ENCODE assay signal across 9 mouse cellular contexts in the genomic region with DNA sequence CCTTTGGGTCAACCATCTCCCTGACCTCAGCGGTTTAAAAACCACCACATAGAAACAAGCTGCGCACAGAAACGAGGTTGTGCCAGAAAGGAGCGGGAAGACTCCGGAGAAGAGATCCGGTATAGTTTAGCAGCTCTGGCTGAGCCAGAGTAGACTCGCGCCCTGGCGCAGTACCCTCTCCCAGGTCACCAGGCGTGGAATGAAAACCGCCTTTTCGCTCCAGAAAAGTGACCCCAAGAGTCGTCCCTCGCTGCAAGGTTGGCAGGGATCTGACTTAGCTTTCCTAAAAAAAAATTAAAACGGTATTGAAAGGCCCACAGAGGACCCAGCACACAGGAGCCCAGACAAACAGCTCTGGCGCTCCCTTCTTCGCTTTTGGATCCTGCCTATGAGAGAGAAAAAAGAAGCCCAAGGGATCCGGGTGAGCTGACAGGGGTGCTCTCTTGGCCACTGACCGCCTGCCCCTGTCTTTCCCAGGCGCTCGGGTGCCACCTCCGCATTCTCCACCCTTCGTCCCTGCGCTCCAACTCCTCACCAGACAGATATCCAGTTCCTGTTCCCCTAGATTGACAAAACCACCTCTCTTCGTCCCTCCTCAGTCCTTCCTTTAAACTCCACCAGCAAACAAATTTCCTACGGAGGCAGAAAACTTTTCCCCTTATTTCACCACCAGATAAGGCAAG. TPM values are rescaled to one million over a fixed set of nuclear protein-coding genes. Genes with fewer than 3 reads are reported as not detected.
A peak's percentile ranks its signal among the peaks of the same experiment; 100 is the strongest.
DNase-seq lines count a peak whose midpoint lies in the region; ATAC-seq and TF ChIP-seq lines count a peak whose summit lies in the region.
"Had no signal": no experiment of that assay in that cellular context is flagged by ENCODE, and none has a peak within 500 bp of the region (broad histone marks: within the 10 kb centered on the region; RNA-seq: fewer than 3 reads in every experiment).

No protein-coding gene starts in this region.

- H3K9me3 ChIP-seq in intestine, embryonic 16.5 days (ENCODE audit: control insufficient read depth, low read length), result no peaks in the 10 kb centered on the region
- H3K9me3 ChIP-seq in lung, embryonic 15.5 days, result no peaks in the 10 kb centered on the region
- H3K9me3 ChIP-seq in stomach, embryonic 14.5 days (ENCODE audit: control insufficient read depth, low read depth, low read length), result no peaks in the 10 kb centered on the region

- H3K27ac ChIP-seq in testis, adult 2 months (ENCODE audit: control insufficient read depth, insufficient read depth, low read depth, low read length), result no peak overlapping the region
- peak overlapping the region; percentile 33; the same call in 1 of the 2 replicates for H3K27ac ChIP-seq in intestine, embryonic 16.5 days (ENCODE audit: low read length)
- no peak overlapping the region for H3K27ac ChIP-seq in lung, embryonic 15.5 days
- H3K27ac ChIP-seq in stomach, embryonic 14.5 days (ENCODE audit: low read length), result peak overlapping the region; percentile 74; the same call in 1 of the 2 replicates

- no peak for TF ChIP-seq POLR2A in testis, adult 2 months (IDR thresholded peaks at IDR 0.05; ENCODE audit: control insufficient read depth, low read depth, low read length)

- peak; percentile 52 for ATAC-seq in intestine, embryonic 16.5 days
- no peak for ATAC-seq in lung, embryonic 15.5 days (ENCODE audit: borderline replicate concordance, extremely low read depth, low FRiP score, low TSS enrichment)
- ATAC-seq in stomach, embryonic 14.5 days (ENCODE audit: insufficient number of reproducible peaks, insufficient read depth, low FRiP score, low read depth), result no peak

- no peaks in the 10 kb centered on the region for H3K27me3 ChIP-seq in testis, adult 2 months (ENCODE audit: control insufficient read depth, insufficient read depth, low read length)
- 0 out of 2 replicates have a peak, but pooled peaks cover 6% of the 10 kb centered on the region for H3K27me3 ChIP-seq in intestine, embryonic 16.5 days (replicated peaks; ENCODE audit: control insufficient read depth, insufficient read depth, low read length)
- peaks cover 36% of the 10 kb centered on the region for H3K27me3 ChIP-seq in lung, embryonic 15.5 days
- H3K27me3 ChIP-seq in stomach, embryonic 14.5 days (ENCODE audit: control insufficient read depth, insufficient read depth, low read length), result 0 out of 2 replicates have a peak, but pooled peaks cover 3% of the 10 kb centered on the region

- TF ChIP-seq CTCF in testis, adult 2 months (IDR thresholded peaks at IDR 0.05; ENCODE audit: control insufficient read depth, insufficient read depth, insufficient replicate concordance, low read depth, low read length), result no peak

- peak; percentile 38 to 45 for DNase-seq in cerebellum, postnatal 10 days
- DNase-seq in cerebellum, adult 11-12 months, result no peak
- DNase-seq in testis, postnatal 10 days (ENCODE audit: low spot score), result no peak
- DNase-seq in adrenal gland, adult 8-10 months, result no peak

- peak overlapping the region; percentile 72 for H3K9ac ChIP-seq in intestine, embryonic 16.5 days (ENCODE audit: low read depth, low read length)
- H3K9ac ChIP-seq in lung, embryonic 15.5 days, result peak overlapping the region; percentile 27; the same call in 1 of the 2 replicates
- peak overlapping the region; percentile 38 for H3K9ac ChIP-seq in stomach, embryonic 14.5 days (replicated peaks; ENCODE audit: low read depth, low read length)

- H3K4me2 ChIP-seq in intestine, embryonic 16.5 days (ENCODE audit: low read depth, low read length), result peak overlapping the region; percentile 97
- H3K4me2 ChIP-seq in lung, embryonic 15.5 days, result peak overlapping the region; percentile 96
- H3K4me2 ChIP-seq in stomach, embryonic 14.5 days (replicated peaks; ENCODE audit: low read depth, low read length), result peak overlapping the region; percentile 89

- no peaks in the 10 kb centered on the region for H3K36me3 ChIP-seq in testis, adult 2 months (ENCODE audit: control insufficient read depth, insufficient read depth, low read length)
- no peaks in the 10 kb centered on the region for H3K36me3 ChIP-seq in intestine, embryonic 16.5 days (ENCODE audit: control insufficient read depth, insufficient read depth, low read length)
- H3K36me3 ChIP-seq in lung, embryonic 15.5 days, result no peaks in the 10 kb centered on the region
- no peaks in the 10 kb centered on the region for H3K36me3 ChIP-seq in stomach, embryonic 14.5 days (ENCODE audit: control insufficient read depth, insufficient read depth, low read length)

- peaks cover 12% of the 10 kb centered on the region for H3K4me1 ChIP-seq in testis, adult 2 months (ENCODE audit: control insufficient read depth, insufficient read depth, low read length)
- peaks cover 4% of the 10 kb centered on the region for H3K4me1 ChIP-seq in intestine, embryonic 16.5 days (ENCODE audit: control insufficient read depth, insufficient read depth, low read length)
- peaks cover 9% of the 10 kb centered on the region for H3K4me1 ChIP-seq in lung, embryonic 15.5 days
- 0 out of 2 replicates have a peak, but pooled peaks cover 2% of the 10 kb centered on the region for H3K4me1 ChIP-seq in stomach, embryonic 14.5 days (ENCODE audit: control insufficient read depth, insufficient read depth, low read length)

- peak overlapping the region; percentile 65 for H3K4me3 ChIP-seq in testis, adult 2 months (ENCODE audit: control insufficient read depth, low read depth, low read length)
- peak overlapping the region; percentile 67 for H3K4me3 ChIP-seq in intestine, embryonic 16.5 days (ENCODE audit: low read length)
- H3K4me3 ChIP-seq in lung, embryonic 15.5 days, result peak overlapping the region; percentile 53
- peak overlapping the region; percentile 60 for H3K4me3 ChIP-seq in stomach, embryonic 14.5 days (ENCODE audit: low read depth, low read length)

- WGBS in intestine, embryonic 16.5 days, result 3% methylated on average over 26 of the region's 26 CpGs
- 2% methylated on average over 26 of the region's 26 CpGs for WGBS in lung, embryonic 15.5 days
- 2% methylated on average over 26 of the region's 26 CpGs for WGBS in stomach, embryonic 14.5 days

RNA-seq across cellular contexts. Expression of a gene that starts 1.0 kb away (rescaled TPM):
- 0.02 and 0.91 TPM in 2 replicates for polyA plus RNA-seq in testis, adult 2 months (2012; rRNA removed)
- 0.93 and 1.2 TPM in 2 replicates for polyA plus RNA-seq in intestine, embryonic 16.5 days (2015; fragmentation: Nextera tagmentation; extraction: Ambion mirVana)
- 0.55 and 0.83 TPM in 2 replicates for polyA plus RNA-seq in lung, embryonic 15.5 days (2015; fragmentation: Nextera tagmentation; extraction: Ambion mirVana)
- 5.4 and 6.9 TPM in 2 replicates for polyA plus RNA-seq in stomach, embryonic 14.5 days (2014; fragmentation: Nextera tagmentation; extraction: Ambion mirVana)
- 10 to 100 TPM in 1 of 4 experiments, 1 to 10 TPM in 3; 1.8 to 10.9 (median 4.4) TPM for total RNA-seq in adrenal gland, adult 8-10 months (2022)
- polyA plus RNA-seq: C2C12 had no signal

Comparison
In these comparisons a context has a peak if more than half of its experiments do, and no peak if none do; other contexts are left out.
1. DNase-seq: peak in cerebellum, postnatal 10 days (2 of 2); none in cerebellum, adult 11-12 months (single experiment), testis, postnatal 10 days (single experiment) and adrenal gland, adult 8-10 months (single experiment).
2. H3K27ac ChIP-seq: peak in intestine, embryonic 16.5 days (single experiment) and stomach, embryonic 14.5 days (single experiment); none in testis, adult 2 months (single experiment) and lung, embryonic 15.5 days (single experiment).
3. Peak in every context shown above with its lines, with median percentiles within 50 percentile points of each other: H3K4me3 ChIP-seq, H3K4me2 ChIP-seq and H3K9ac ChIP-seq.